Mouse (Mus musculus): ENCODE measurements around the gene Whamm. TPM values are rescaled to one million over a fixed set of nuclear protein-coding genes. Genes with fewer than 3 reads are reported as not detected.

Whamm gene
- polyA plus RNA-seq, 1 experiment from 2014 or later, result 5.9 TPM

GRCm38 (mm10) chr7:81560101-81561049, 10.7 kb upstream of the Whamm start:
- no peak for TF ChIP-seq CTCF (IDR thresholded peaks at IDR 0.05; ENCODE audit: low read depth)
- WGBS, result 52% methylated on average over 8 of the region's 8 CpGs
- Histone ChIP-seq H3K4me1 (replicated peaks; ENCODE audit: control insufficient read depth, insufficient read depth, low read length) (no peaks in the 10 kb centered on the region), H3K36me3 (ENCODE audit: control insufficient read depth, insufficient read depth) (no peaks in the 10 kb centered on the region), H3K9me3 (ENCODE audit: control insufficient read depth) (no peaks in the 10 kb centered on the region), H3K4me3 (ENCODE audit: low read depth, low read length) (no peak overlapping the region), H3K4me2 (replicated peaks; ENCODE audit: low read depth) (no peak overlapping the region), H3K27ac (ENCODE audit: low read depth, low read length) (no peak overlapping the region), H3K27me3 (replicated peaks; ENCODE audit: control insufficient read depth, insufficient read depth, low read length) (no peaks in the 10 kb centered on the region), H3K9ac (ENCODE audit: low read depth, low read length) (no peak overlapping the region)
- ATAC-seq, result no peak

DNA sequence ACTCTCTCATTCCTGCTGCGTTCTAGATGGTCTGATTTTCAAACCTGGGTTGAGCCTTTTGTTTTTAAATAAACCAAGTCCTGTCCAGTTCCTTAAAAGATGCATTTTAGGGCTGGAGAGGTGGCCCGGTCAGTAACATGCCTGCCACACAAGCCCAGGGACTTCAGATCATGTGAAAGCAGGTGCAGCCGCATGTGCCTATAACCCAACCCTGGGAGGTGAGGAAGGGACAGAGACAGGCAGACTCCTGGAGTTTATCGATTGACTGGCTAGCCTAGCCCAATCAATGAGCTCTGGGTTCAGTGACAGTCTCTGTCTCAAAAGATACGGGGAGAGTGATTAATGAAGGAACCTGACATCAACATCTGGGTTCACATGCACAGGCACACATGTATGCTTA, 9.9 kb upstream of the Whamm start:
- H3K27me3 ChIP-seq (replicated peaks; ENCODE audit: control insufficient read depth, insufficient read depth, low read length), result no peaks in the 10 kb centered on the region
- no peaks in the 10 kb centered on the region for H3K36me3 ChIP-seq (ENCODE audit: control insufficient read depth, insufficient read depth)
- H3K9ac ChIP-seq (ENCODE audit: low read depth, low read length), result no peak overlapping the region
- no peaks in the 10 kb centered on the region for H3K4me1 ChIP-seq (replicated peaks; ENCODE audit: control insufficient read depth, insufficient read depth, low read length)
- 67% methylated on average over 5 of the region's 5 CpGs for WGBS
- no peak overlapping the region for H3K27ac ChIP-seq (ENCODE audit: low read depth, low read length)
- H3K9me3 ChIP-seq (ENCODE audit: control insufficient read depth), result no peaks in the 10 kb centered on the region
- no peak overlapping the region for H3K4me3 ChIP-seq (ENCODE audit: low read depth, low read length)
- no peak overlapping the region for H3K4me2 ChIP-seq (replicated peaks; ENCODE audit: low read depth)
- TF ChIP-seq CTCF (IDR thresholded peaks at IDR 0.05; ENCODE audit: low read depth), result no peak
- ATAC-seq, result no peak

DNA sequence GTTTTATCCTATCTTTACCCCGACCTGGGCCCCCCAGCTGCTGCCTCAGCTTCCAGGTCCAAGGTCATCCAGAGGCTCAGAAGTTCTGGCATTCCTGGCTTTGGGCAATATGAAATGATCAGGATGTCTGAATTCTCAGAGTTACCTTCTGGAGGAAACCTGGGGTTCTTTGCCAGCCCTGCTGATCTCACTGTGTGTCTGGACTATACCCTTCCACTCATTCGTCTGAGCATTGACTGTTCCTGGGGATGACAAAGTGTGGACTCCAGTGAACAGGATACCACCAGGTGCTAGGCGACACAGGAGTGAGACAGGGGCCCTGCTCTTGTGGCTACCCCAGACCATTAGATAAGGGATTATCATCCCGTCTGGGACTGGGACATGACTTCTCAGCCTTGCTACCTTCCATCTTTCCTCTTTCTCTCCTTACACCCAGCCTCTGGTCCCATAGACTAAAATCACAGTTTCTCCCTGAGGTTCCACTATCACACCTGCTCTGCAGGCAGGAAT, 7.5 kb upstream of the Whamm start:
- Histone ChIP-seq H3K27ac (ENCODE audit: low read depth, low read length) (no peak overlapping the region), H3K4me1 (replicated peaks; ENCODE audit: control insufficient read depth, insufficient read depth, low read length) (no peaks in the 10 kb centered on the region), H3K4me3 (ENCODE audit: low read depth, low read length) (no peak overlapping the region), H3K9me3 (ENCODE audit: control insufficient read depth) (no peaks in the 10 kb centered on the region), H3K4me2 (replicated peaks; ENCODE audit: low read depth) (no peak overlapping the region), H3K9ac (ENCODE audit: low read depth, low read length) (no peak overlapping the region), H3K27me3 (replicated peaks; ENCODE audit: control insufficient read depth, insufficient read depth, low read length) (no peaks in the 10 kb centered on the region), H3K36me3 (ENCODE audit: control insufficient read depth, insufficient read depth) (no peaks in the 10 kb centered on the region)
- no peak for TF ChIP-seq CTCF (IDR thresholded peaks at IDR 0.05; ENCODE audit: low read depth)
- ATAC-seq, result no peak
- 76% methylated on average over 4 of the region's 4 CpGs for WGBS

GRCm38 (mm10) chr7:81564766-81565165, 6.3 kb upstream of the Whamm start:
- H3K9ac ChIP-seq (ENCODE audit: low read depth, low read length), result no peak overlapping the region
- ATAC-seq, result no peak
- no peak overlapping the region for H3K27ac ChIP-seq (ENCODE audit: low read depth, low read length)
- WGBS, result 81% methylated on average over 7 of the region's 7 CpGs
- H3K27me3 ChIP-seq (replicated peaks; ENCODE audit: control insufficient read depth, insufficient read depth, low read length), result no peaks in the 10 kb centered on the region
- H3K4me2 ChIP-seq (replicated peaks; ENCODE audit: low read depth), result no peak overlapping the region
- no peaks in the 10 kb centered on the region for H3K9me3 ChIP-seq (ENCODE audit: control insufficient read depth)
- no peaks in the 10 kb centered on the region for H3K4me1 ChIP-seq (replicated peaks; ENCODE audit: control insufficient read depth, insufficient read depth, low read length)
- H3K36me3 ChIP-seq (ENCODE audit: control insufficient read depth, insufficient read depth), result no peaks in the 10 kb centered on the region
- no peak overlapping the region for H3K4me3 ChIP-seq (ENCODE audit: low read depth, low read length)
- no peak for TF ChIP-seq CTCF (IDR thresholded peaks at IDR 0.05; ENCODE audit: low read depth)

DNA sequence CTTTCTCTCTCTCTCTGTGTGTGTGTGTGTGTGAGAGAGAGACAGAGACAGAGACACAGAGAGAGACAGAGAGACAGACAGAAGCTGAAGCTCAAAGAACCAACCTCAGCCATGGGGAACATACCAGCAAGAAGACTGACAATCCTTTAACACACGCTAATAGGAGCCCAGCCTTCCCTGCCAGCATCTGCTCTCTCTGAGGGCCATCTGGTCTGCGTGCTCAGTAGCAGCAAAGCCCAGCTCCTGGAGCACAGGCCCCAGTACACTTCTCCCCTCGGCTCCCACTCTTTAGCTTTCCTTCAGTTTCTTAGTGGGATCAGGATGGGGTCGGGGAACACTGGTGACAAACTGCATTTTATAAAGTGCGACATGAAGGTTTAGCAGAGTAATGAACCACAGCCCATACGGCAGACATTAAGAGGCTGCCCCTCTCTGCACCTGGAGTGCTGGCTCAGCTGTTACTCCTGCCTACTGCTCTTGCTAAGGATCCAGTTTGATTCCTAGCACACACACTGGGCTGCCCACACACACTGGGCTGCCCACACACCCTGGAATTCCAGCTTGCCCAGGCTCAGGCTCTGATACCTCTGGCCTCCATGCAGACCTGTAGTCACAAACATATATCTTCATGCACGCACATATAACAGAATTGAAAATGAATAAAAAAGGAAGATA, 5.5 kb upstream of the Whamm start:
- no peak overlapping the region for H3K4me2 ChIP-seq (replicated peaks; ENCODE audit: low read depth)
- no peak overlapping the region for H3K9ac ChIP-seq (ENCODE audit: low read depth, low read length)
- no peak overlapping the region for H3K27ac ChIP-seq (ENCODE audit: low read depth, low read length)
- ATAC-seq, result no peak
- WGBS, result 65% methylated on average over 7 of the region's 7 CpGs
- no peaks in the 10 kb centered on the region for H3K27me3 ChIP-seq (replicated peaks; ENCODE audit: control insufficient read depth, insufficient read depth, low read length)
- TF ChIP-seq CTCF (IDR thresholded peaks at IDR 0.05; ENCODE audit: low read depth), result no peak
- no peak overlapping the region for H3K4me3 ChIP-seq (ENCODE audit: low read depth, low read length)
- H3K36me3 ChIP-seq (ENCODE audit: control insufficient read depth, insufficient read depth), result no peaks in the 10 kb centered on the region
- no peaks in the 10 kb centered on the region for H3K4me1 ChIP-seq (replicated peaks; ENCODE audit: control insufficient read depth, insufficient read depth, low read length)
- H3K9me3 ChIP-seq (ENCODE audit: control insufficient read depth), result no peaks in the 10 kb centered on the region

DNA sequence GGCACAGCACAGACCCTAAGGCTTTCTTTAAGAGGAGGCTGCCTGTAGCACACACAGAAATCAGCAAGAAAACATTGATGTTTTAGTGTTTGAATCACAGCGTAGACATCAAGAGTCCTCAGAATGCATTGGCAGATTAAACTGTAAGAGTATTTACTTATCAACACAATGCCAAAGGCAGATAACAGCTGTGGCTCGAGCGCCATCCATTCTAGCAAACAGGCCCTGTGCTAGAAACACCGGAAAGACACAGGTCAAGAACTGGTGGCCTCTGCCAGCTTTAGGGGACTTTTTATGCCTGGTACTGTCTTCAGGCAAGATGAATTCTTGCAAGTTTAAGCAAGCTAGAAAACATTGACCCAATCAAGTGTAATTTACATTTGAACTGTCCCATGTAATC, 4.7 kb upstream of the Whamm start:
- H3K27ac ChIP-seq (ENCODE audit: low read depth, low read length), result no peak overlapping the region
- H3K27me3 ChIP-seq (replicated peaks; ENCODE audit: control insufficient read depth, insufficient read depth, low read length), result no peaks in the 10 kb centered on the region
- no peaks in the 10 kb centered on the region for H3K36me3 ChIP-seq (ENCODE audit: control insufficient read depth, insufficient read depth)
- no peak for TF ChIP-seq CTCF (IDR thresholded peaks at IDR 0.05; ENCODE audit: low read depth)
- no peak overlapping the region for H3K4me2 ChIP-seq (replicated peaks; ENCODE audit: low read depth)
- ATAC-seq, result no peak
- H3K4me1 ChIP-seq (replicated peaks; ENCODE audit: control insufficient read depth, insufficient read depth, low read length), result no peaks in the 10 kb centered on the region
- H3K9me3 ChIP-seq (ENCODE audit: control insufficient read depth), result no peaks in the 10 kb centered on the region
- no peak overlapping the region for H3K9ac ChIP-seq (ENCODE audit: low read depth, low read length)
- WGBS, result 78% methylated on average over 4 of the region's 4 CpGs
- H3K4me3 ChIP-seq (ENCODE audit: low read depth, low read length), result no peak overlapping the region

Measured in intestine, postnatal 0 days (tissue).